ENCODE assay signal across 8 mouse cellular contexts in genomic region chr6:56362128-56362545, GRCm38 (mm10).
DNase-seq lines count a peak whose midpoint lies in the region; ATAC-seq lines count a peak whose summit lies in the region.

No protein-coding gene starts in this region.

- H3K4me2 ChIP-seq in heart, embryonic 14.5 days (ENCODE audit: low read length), result peak overlapping the region; percentile 97
- peak overlapping the region; percentile 42 for H3K4me2 ChIP-seq in limb, embryonic 11.5 days (ENCODE audit: low read depth, severe bottlenecking)

- peak; percentile 20 for DNase-seq in gastrocnemius, postnatal 10 days
- no peak for DNase-seq in gastrocnemius, adult 8-10 months (ENCODE audit: low spot score in 2 of 2)
- peak; percentile 27 for DNase-seq in A20 (ENCODE audit: low read depth, low spot score)
- peak; percentile 66 for DNase-seq in embryo, embryonic 10 days (ENCODE audit: low spot score)
- peak; percentile 50 for DNase-seq in limb, embryonic 11.5 days (ENCODE audit: low spot score)
- peak; percentile 82 for DNase-seq in retina, embryonic 14.5 days (ENCODE audit: low spot score)
- DNase-seq in T-cell, adult 2 months (ENCODE audit: low spot score), result no peak

- H3K4me3 ChIP-seq in heart, embryonic 14.5 days (ENCODE audit: control insufficient read depth in 1 of 2, insufficient read depth in 1 of 2, low read depth in 1 of 2, low read length in 2 of 2), result peak overlapping the region; percentile 47 to 52
- peak overlapping the region; percentile 3 for H3K4me3 ChIP-seq in limb, embryonic 11.5 days (ENCODE audit: low read depth, low read length)

- peak overlapping the region in 1 of 2 experiments; percentile 57; a peak in 1 of 4 replicates for H3K27ac ChIP-seq in heart, embryonic 14.5 days (replicated peaks in 1 of 2; ENCODE audit: control insufficient read depth in 1 of 2, insufficient read depth in 1 of 2, low read depth in 2 of 2, low read length in 2 of 2)
- no peak overlapping the region for H3K27ac ChIP-seq in limb, embryonic 11.5 days (replicated peaks; ENCODE audit: low read depth, low read length)

- ATAC-seq in heart, embryonic 14.5 days (ENCODE audit: insufficient number of reproducible peaks, insufficient read depth, low FRiP score, low read depth), result peak; percentile 83
- peak; percentile 77; the same call in 1 of the 2 replicates for ATAC-seq in limb, embryonic 11.5 days (ENCODE audit: insufficient number of reproducible peaks, low FRiP score, low TSS enrichment, low read depth)

- no peaks in the 10 kb centered on the region for H3K9me3 ChIP-seq in heart, embryonic 14.5 days (ENCODE audit: control insufficient read depth, low read length)
- no peaks in the 10 kb centered on the region for H3K9me3 ChIP-seq in limb, embryonic 11.5 days (ENCODE audit: control insufficient read depth, low read length)

- 1% methylated on average over 9 of the region's 10 CpGs for WGBS in heart, embryonic 14.5 days
- WGBS in limb, embryonic 11.5 days, result 0% methylated on average over 10 of the region's 10 CpGs

- H3K9ac ChIP-seq in heart, embryonic 14.5 days (ENCODE audit: low read length), result peak overlapping the region; percentile 74
- H3K9ac ChIP-seq in limb, embryonic 11.5 days (ENCODE audit: low read length), result peak overlapping the region; percentile 5; the same call in 1 of the 2 replicates

- peaks cover 4 to 7% of the 10 kb centered on the region in 2 experiments; a peak in 3 of 4 replicates for H3K4me1 ChIP-seq in heart, embryonic 14.5 days (ENCODE audit: control insufficient read depth in 2 of 2, insufficient read depth in 2 of 2, low read length in 2 of 2)
- H3K4me1 ChIP-seq in limb, embryonic 11.5 days (ENCODE audit: control insufficient read depth, insufficient read depth, low read length), result peaks cover 2% of the 10 kb centered on the region; the same call in 1 of the 2 replicates

- 0 out of 2 replicates have a peak, but pooled peaks cover 4% of the 10 kb centered on the region for H3K27me3 ChIP-seq in heart, embryonic 14.5 days (ENCODE audit: control insufficient read depth, insufficient read depth, low read length)
- peaks cover 14% of the 10 kb centered on the region for H3K27me3 ChIP-seq in limb, embryonic 11.5 days (ENCODE audit: control insufficient read depth, insufficient read depth, low read length)

- H3K36me3 ChIP-seq in heart, embryonic 14.5 days (ENCODE audit: control insufficient read depth, insufficient read depth, low read length), result no peaks in the 10 kb centered on the region
- H3K36me3 ChIP-seq in limb, embryonic 11.5 days (ENCODE audit: control insufficient read depth, insufficient read depth, low read length), result no peaks in the 10 kb centered on the region

Comparison
In these comparisons a context has a peak if more than half of its experiments do, and no peak if none do; other contexts are left out.
1. DNase-seq: peak in gastrocnemius, postnatal 10 days (single experiment), A20 (single experiment), embryo, embryonic 10 days (single experiment), limb, embryonic 11.5 days (single experiment) and retina, embryonic 14.5 days (single experiment); none in gastrocnemius, adult 8-10 months (0 of 2) and T-cell, adult 2 months (single experiment).